Mouse (Mus musculus) heart, adult 2 months (tissue): ENCODE data around the gene Grap.

Experiments used
- CTCF ChIP-seq: fragments of 200-600 bp; IDR thresholded peaks from 2 replicates; pipeline ENCODE4 v1.8.1; 2022; ENCODE audit warnings: antibody characterized with exemption, mild to moderate bottlenecking, moderate library complexity
- EP300 ChIP-seq: fragments of 200-500 bp; IDR thresholded peaks from 2 replicates; pipeline ENCODE4 v1.6.1; 2011; ENCODE audit warnings: low read depth, low read length, control low read depth; ENCODE audit not compliant: insufficient read depth
- POLR2A ChIP-seq: fragments of 200-500 bp; IDR thresholded peaks from 2 replicates; pipeline ENCODE4 v1.6.1; 2011; ENCODE audit warnings: mild to moderate bottlenecking, low read depth, low read length, control low read depth; ENCODE audit not compliant: insufficient read depth

DNA sequence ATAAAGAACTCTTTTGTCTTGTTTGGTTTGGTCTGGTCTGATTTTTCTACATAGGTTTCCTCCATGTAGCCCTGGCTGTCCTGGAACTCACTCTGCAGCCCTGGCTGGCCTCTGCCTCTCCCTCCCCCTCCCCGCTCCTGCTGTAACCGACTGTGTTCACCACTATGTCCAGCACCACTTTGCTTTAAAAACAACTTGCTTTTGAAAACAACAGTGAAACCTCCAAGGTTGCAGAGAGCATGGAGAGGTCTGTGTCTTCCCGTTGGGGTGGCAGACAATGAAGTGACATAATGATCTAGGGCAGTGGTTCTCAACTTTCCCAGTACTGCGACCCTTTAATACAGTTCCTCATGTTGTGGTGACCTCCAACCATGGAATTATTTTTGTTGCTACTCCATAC lies 2.6 kb downstream of the Grap start:
- no peak for TF ChIP-seq POLR2A
- TF ChIP-seq EP300 = no peak
- no peak for TF ChIP-seq CTCF
